Mouse (Mus musculus) natural killer cell, adult 2 months (primary cell): Measurements from ENCODE around the gene Pde1c.
"Not testable (repeated sequence)": the region's sequence is repeated elsewhere in the genome, so short reads cannot be mapped to it uniquely, and the experiment has no call there.

Source experiments
- DNase-seq, 2 experiments: peaks; one replicate each; pipeline ENCODE4 v3.0.0; 2022; ENCODE audit warnings: low spot score in 2 of 2

Gene Pde1c

DNA sequence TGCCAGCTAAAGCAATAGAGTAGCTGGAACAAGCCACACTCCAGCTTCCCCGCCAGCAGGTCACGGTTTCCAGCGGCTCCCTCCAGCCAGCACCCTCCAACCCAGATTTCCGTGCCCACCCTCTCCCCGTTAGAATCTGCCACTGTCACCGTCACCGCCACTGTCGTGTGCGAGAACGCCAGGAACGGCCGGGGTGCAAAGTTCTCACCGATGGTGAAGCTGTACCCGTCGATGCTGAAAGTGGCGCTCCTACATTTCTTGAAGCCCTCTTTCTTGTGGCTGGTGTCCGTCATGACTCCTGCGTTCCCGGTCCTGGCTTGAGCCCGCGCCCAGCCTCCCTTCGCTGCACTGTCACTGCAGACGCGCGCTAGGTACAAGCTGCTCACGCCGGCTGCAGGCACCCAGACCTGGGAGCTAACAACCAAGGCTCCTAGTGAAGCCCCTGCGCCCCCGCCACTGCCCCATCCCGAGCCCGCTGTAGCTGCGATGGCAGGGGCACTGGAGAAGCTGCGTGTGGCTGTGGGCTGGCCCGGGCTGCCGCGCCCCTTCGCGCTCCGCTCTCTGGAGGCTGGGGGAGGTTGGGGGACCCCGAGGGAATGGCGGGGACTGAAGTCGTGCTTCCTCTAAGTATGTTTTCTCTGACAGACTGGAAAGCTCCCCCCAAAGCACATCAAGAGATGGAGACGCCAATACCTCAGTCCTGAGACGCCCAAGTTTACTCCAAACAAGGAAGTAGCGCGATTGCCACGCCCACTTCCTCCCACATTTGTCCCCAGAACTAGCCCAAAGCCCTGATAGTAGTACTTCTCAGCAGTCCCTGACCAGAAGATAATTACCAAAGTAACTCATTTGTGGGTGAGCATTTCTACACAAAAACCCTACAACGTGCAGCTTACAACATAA is at the start of gene Pde1c:
Gene Pde1c, minus strand, starts transcription at position 634 of the 903 bp plus-strand sequence.
- peak; percentile 6 to 24 for DNase-seq

GRCm38 (mm10) chr6:56616982-56617613 is 48.2 kb upstream of the Pde1c start:
- DNase-seq = no peak

DNA sequence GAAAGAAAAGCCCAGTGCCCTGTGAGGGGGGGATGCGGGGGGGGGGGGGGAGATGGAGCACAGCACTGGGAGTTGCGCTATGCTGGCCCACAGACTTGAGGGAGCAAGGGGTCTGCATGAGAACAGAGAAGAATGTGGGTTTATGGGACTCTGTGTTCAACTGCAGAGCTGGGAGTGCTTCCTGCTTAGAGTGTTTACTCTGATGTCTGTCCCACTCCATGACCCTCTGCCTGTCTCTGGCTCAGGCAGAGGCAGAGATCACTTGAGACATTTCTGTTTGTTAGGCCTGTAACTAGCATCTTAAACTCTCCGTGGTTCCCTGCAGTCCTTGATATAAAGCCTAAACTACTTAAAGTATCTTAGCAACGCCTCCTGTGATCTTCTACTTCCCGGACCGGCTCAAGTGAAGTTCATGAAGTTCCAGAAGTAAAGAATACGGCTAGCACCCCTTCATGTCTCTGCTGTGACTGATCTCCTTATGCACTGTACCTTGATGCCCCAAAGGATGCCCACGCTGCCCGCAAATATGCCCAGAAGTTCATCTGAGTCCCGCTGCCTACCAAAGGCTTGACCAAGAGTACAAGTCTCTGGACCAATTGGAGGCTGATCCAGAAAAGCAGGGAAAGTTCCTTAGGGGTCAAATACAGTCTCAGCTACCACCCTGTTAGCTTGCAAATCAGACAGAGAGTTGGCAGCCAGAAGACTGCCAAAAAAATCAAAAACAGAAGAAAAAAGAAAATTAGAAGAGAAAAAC is 47.5 kb upstream of the Pde1c start:
- no peak for DNase-seq

DNA sequence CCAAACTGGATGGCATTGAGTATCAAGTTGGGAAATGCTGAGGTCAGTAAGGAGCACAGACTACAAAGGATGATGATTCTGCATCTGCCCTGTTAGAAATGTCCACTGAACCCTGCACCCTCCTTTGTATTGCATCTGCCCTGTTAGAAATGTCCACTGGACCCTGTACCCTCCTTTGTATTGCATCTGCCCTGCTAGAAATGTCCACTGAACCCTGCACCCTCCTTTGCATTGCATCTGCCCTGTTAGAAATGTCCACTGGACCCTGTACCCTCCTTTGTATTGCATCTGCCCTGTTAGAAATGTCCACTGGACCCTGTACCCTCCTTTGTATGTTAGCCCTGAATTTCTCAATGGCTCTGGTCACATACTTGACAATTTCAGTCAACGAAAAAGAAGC is 40.6 kb upstream of the Pde1c start:
- DNase-seq = not testable (repeated sequence)

DNA sequence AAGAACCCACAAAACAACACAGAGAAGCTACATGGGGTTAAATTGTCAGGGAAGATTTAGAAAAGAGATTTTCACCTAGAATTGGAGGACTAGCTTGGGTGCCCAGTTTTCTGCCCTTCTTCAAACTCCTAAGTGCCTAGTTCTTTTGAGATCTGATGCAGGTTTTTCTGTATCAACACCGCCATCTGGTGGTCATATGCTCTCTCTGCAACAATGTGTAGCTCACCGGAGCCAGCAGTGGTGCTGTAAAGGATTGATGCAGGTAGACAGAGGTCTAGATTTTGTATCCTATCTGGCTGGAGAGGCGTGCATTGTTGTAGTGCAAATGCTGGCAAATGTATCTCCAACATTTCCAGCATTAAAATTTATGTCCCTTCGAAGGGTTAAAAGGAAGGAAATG is 39.4 kb upstream of the Pde1c start:
- DNase-seq = peak; percentile 41 to 45

- no peak for DNase-seq
These were observed 10.7 kb upstream of the Pde1c start for GRCm38 (mm10) chr6:56579568-56579967.

DNA sequence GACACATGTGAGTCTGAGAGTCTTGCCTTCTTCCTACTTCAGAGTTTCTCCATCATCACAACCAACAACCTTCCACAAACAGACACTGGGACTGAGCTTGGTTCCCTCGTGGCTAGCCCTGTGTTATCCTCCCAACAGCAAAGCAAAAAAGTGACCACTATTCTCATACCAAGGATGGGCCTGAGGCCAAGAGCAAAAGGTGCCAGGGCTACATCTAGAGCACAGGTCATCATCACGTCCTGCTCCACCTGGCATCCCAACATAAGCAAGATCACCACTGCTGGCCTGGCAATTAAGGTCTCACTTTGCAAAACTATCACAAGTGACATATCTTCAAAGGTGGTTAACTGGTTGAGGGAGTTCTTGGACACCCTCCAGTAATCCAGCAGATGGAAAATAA is 8.0 kb downstream of the Pde1c start:
- DNase-seq = no peak

GRCm38 (mm10) chr6:56560474-56560888 is 8.4 kb downstream of the Pde1c start:
- no peak for DNase-seq

DNA sequence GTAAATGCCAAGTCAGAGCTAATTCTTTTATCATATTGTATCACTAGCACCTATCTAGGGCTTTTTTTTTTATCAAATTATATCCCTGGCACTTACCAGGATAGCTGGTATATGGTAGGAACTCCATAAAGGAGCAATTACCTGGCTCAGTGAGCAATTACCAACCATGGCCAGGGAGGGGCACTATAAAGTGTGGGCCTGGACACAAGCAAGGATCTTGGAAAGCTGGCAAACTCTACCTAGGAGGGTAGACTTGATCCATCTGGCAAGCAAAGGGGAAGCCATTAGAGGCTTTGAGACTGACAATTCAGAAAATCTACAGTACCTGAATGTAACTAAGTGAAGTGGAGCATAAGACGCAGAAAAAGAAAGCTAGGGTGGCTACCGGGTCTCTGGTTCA is 10.2 kb downstream of the Pde1c start:
- no peak for DNase-seq

DNA sequence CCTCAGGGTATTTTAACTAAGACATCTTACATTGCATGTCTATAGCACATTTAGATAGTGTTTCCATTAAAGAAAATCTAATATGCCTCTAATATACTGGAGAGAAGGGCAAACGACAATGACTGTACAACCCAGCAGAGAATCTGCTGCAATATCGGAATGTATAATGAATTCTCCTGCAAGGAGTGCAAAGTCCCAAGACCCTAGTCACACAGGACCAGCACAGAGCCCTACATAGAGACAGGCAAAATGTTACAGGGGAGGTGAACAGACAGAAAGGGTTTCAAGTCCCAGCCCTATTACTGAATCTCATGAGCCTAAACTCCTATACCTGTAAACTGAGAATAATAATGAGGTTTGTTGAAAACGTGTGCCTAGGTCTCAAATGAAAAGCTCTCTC is 13.1 kb downstream of the Pde1c start:
- DNase-seq = no peak

DNA sequence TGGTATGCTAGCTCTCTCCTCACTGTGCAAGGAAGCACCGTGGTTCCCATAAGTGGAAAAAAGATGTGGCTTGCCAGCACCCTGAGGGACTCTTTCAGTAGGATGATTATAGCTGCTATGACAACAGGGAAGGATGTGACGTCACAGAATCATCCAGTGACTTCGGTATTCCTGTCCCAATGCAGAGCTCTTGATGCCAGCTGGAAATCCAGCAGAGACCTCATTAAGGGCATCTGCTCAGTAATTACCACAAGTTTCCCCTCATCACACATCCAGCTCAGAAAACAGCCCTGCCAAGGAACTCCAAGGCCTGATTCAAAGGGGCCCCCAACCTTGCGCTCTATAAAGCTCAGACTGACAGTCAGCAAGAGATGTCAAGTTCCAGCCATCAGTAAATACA is 13.5 kb downstream of the Pde1c start:
- no peak for DNase-seq

DNA sequence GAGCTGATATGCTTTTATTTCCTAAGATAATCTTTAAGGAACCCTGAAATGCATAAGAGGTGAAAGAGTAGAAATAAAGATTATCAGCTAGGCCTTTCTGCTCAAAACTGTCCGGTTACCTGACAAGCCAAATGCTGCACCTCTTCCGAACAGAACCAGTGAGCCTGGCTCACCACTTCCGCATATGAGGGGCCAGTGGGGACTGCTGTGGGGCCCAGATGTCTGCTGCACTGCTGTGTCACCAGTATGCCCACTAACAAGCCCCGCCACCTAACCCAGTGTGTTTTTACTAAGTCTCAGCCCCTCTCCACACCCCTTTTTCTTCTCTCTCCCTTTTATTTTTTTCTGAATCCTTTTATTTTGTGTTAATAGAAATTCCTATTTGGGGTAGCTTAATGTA is 17.9 kb downstream of the Pde1c start:
- no peak for DNase-seq

GRCm38 (mm10) chr6:56540247-56540646 is 28.7 kb downstream of the Pde1c start:
- DNase-seq = no peak

- no peak for DNase-seq
These were observed 34.2 kb downstream of the Pde1c start for GRCm38 (mm10) chr6:56534653-56535052.

DNA sequence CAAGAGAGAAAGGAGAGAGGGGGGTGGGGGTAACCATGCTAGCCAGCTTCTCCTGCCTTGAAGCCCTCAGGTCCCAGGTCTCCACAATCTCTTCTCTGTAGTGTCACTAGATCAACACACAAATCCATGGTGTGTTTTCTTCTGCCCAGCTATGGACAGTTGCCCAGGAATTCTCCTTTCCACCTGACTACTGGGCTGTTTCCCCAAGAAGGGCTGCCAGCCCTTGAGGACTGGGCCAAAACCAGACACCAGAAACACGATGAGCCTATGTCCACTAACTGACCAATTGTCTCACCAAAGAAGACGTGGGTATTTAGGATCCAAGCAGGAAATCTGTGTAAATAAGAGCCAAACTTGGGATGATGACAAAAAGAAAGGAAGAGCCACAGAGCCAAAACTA is 36.6 kb downstream of the Pde1c start:
- DNase-seq = no peak

DNA sequence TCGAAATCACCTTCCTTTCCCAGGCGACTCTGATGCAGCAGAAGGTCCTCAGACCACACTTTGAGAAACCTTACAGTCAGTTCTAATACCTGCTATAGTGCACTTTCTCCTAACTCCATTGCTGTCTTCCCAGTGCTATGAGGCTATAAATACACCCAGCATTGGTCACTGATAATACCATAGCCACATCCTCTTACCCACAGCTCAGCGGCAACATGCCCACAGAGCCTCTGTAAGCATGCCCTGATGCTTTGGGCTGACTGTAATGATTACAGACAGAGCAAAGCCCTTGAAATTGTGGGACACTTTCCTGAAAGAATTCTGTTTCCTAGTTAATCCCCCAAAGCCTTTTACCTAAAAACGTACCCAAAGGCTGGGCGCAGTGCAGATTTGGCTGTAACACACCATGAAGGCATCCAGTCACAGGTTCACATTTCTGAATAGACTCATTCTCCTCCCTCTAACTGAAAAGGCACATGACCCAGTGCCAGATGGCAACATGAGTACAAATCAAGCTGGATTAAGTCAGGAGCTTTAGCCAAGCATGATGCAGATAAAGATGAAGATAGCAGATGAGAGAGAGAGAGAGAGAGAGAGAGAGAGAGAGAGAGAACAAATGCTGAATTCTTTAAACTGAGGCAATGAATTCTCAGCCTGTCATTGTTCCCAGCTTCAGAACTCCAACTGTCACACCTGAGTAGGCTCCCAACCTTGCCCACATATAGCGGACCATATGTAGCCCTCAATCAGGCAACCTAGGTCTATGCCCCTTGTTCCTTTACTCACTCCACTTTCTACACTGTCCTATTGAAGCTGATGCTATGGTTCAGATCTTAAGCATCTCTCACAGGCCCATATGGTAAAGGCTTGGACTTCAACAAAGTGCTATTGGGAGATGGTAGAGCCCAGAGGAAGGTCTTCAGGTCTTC is 44.7 kb downstream of the Pde1c start:
- DNase-seq = no peak

- no peak for DNase-seq
These were observed 79.7 kb downstream of the Pde1c start for GRCm38 (mm10) chr6:56489161-56489560.

- no peak for DNase-seq
These were observed 83.8 kb downstream of the Pde1c start for GRCm38 (mm10) chr6:56485078-56485477.

DNA sequence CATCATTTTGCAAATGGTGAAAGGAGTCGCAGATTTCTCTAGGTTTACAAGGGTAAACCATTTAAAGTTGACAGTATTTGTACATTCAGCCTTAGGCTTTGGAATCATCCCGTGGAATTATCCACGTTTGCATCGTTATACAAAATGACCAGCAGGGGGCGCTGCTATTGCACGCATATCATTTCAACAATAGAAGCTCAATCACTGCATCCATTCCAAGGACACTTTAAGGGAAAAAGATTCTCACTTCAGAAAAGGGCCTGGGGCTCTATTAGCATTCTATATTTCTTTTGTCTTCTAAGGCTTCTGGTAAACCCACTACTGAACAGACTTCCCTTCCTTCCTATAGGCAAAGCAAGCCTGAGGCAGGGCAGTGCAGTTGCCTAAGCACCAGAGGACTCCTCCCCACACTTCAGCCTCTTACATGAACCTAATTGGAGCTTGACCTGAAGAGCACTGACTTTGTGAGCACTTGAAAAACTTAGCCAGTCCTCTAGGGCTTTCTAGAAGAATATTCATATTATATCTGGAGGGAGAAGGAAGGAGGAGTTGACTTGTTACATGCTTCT is 87.9 kb downstream of the Pde1c start:
- no peak for DNase-seq

- no peak for DNase-seq
These were observed 92.3 kb downstream of the Pde1c start for GRCm38 (mm10) chr6:56476581-56476980.

DNA sequence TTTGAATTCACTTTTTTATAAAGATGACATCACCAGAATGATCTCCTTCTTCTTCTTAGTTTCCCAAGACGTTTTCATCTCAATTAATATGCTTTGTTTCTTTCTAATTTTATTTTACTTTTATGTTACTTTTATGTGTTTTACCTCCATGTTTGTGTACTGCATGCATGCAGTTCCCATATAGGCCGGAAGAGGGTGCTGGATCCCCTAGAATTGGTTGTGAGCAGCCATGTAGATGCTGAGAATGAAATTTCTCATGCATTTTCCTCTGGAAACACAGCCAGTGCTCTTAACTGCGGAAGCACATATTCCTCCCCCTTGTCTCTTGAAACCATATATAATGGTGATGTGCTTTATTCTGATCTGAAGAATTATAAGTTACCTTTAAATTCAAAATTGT is 110.8 kb downstream of the Pde1c start:
- no peak for DNase-seq
